Mouse (Mus musculus) gastrocnemius, adult 2 months (tissue): ENCODE measurements around the gene Evi5. TPM values are rescaled to one million over a fixed set of nuclear protein-coding genes. Genes with fewer than 3 reads are reported as not detected.

Experiments
- DNase-seq: peaks from one replicate; pipeline ENCODE4 v3.0.0; 2022
- H3K27ac ChIP-seq: fragments of 200-600 bp; 2 replicates; pipeline ENCODE4 v1.8.1; 2022; ENCODE audit warnings: mild to moderate bottlenecking
- H3K4me3 ChIP-seq: fragments of 200-600 bp; 2 replicates; pipeline ENCODE4 v1.8.1; 2022; ENCODE audit warnings: mild to moderate bottlenecking, moderate library complexity
- CTCF ChIP-seq: fragments of 200-600 bp; IDR thresholded peaks from 2 replicates; pipeline ENCODE4 v1.8.1; 2022; ENCODE audit warnings: antibody characterized with exemption, mild to moderate bottlenecking, moderate library complexity
- intact Hi-C: fragments of 180-260 bp; cut with DNase I; formaldehyde crosslinking; loops from one replicate; pipeline ENCODE4 v1.15.1; 2025
- long read RNA-seq, 2 experiments: library from polyadenylated mRNA; stranded (forward); transcript quantifications; one replicate each; pipeline ENCODE4 v2.0.0; 2021
- total RNA-seq, 2 experiments: library from RNA; stranded (reverse); gene quantifications; 2 replicates each; pipeline ENCODE4 v1.2.3; 2021

Gene Evi5
- 10 to 100 TPM; 16.6 to 17.5 TPM for total RNA-seq
- long read RNA-seq, experiment 1, partial matches to known transcripts = 0 of 21 reads
- long read RNA-seq, experiment 1, other reads (novel, unspliced or antisense) = 21 of 21 reads
- long read RNA-seq, experiment 2, partial matches to known transcripts = 1 of 16 reads
- long read RNA-seq, experiment 2, other reads (novel, unspliced or antisense) = 15 of 16 reads

DNA sequence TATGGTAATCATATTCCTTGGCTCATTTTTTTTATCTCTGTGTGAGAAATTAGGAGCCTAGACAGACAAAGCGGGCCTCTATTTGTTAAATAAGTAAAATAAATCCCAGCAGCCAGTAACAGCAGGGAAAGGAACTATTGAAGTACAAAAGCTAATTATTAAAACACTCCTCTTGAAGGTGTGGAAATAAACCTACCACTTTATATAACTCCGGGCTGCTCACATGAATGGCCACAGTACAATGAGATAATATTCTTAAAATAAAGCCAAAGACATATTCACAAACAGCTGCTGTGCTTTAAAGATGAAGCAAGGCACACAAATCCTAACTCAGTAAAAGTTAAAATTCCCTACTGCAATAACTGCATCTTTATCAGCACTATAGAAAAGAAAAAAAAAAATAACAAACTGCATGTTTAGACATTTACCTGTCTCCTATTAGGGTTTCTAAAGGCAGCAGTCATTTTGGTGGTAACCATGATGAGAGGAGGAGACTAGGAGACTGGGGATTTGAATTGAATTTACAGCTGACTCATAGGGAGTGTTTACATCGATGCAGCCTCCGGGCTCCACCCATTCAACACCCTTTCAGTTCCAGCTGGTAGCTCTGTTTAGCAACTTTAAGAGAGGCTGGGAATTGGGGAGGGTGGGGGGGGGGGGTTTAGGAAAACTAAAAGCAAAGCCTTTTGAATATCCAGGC lies at the start of gene Evi5:
Gene Evi5, minus strand, starts transcription at position 547 of the 700 bp plus-strand sequence.
- peak within 1 kb of the TSS; percentile 57; the same call in 1 of the 2 replicates for H3K27ac ChIP-seq
- no peak for TF ChIP-seq CTCF
- H3K4me3 ChIP-seq = peak within 1 kb of the TSS; percentile 20; the same call in 1 of the 2 replicates
- no peak for DNase-seq
- intact Hi-C loops = no loop called here

DNA sequence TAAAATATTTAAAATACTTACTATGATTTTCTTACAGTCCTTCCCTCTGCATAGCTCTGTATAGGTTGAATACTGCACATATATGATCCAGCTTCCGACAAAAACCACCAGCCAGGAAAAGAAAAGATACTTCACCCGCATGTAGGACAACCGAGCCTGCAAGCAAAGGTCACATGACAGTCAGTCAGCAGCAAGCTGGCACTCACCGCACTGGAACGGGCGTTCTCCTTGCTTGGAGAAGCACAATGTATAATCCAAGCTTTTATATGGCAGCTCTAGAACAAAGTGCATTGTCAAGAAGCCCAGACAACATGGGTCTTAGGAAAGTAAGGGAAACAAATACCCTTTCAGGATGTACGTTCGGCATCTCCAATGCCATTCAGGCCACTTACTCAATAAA lies 49.7 kb upstream of the Evi5 start:
- no peak for TF ChIP-seq CTCF
- peak; percentile 61 for DNase-seq
- H3K4me3 ChIP-seq = peak overlapping the region; percentile 39
- intact Hi-C loops = loop anchor here (5.0 kb wide), 1 partner anchor 158 kb away; no protein-coding TSS in a partner anchor
- H3K27ac ChIP-seq = peak overlapping the region; percentile 63

DNA sequence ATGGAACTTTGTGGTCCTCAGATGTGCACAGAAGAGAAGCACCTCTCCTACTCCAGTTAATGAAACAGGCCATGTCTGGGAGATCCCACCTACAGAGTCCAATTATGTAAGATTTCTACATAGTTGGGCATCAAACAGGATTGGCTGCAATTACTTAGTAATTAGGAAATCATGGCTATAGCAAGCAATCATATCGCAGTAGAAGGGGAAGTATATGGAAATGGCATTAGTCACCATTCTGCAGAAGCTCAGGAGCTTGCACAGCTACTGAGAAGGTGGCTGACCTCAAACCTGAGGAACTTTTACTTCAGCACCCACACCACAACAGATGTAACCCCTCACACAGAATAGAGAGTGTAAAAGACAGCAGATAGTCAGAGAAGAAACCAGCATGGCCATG lies 47.9 kb upstream of the Evi5 start:
- TF ChIP-seq CTCF = no peak
- 0 out of 2 replicates have a peak overlapping the region, but pooled peaks have one; percentile 20 for H3K27ac ChIP-seq
- intact Hi-C loops = loop anchor here (5.0 kb wide), 1 partner anchor 159 kb away; no protein-coding TSS in a partner anchor
- H3K4me3 ChIP-seq = no peak overlapping the region
- no peak for DNase-seq

DNA sequence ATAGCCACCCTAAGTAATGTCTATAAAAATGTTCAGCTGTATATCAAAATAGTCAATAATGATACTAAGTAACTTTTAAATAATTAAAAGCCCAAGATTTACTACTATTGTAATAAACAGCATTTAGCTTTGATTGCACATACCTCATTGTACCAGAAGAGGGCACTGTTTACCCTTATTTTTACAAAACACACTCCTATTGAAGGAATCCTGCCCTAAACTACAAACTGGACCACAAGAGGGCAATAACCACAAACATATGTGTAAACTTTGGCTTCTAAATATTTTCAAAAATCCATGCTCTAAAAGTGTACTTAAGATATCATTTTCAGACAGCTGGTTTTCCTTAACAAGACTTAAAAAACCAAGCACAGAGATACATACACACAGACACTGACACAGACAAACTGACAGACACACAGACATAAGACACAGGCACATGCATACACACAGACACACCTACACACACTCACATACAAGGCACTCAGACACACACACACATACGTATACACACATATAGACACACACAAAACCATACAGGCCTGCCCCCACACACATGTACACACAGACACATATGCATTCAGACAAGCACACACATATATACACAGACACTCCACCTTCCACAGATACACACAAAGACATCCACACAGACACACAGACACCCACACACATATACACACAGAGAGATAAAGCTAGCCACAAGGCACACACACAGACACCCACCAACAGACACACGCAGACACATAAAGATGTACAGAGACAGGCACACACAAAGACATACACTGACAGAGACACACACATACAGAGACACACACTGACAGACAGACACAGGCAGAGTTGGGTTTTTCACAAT lies 46.7 kb upstream of the Evi5 start:
- DNase-seq = no peak
- no peak overlapping the region for H3K4me3 ChIP-seq
- intact Hi-C loops = loop anchor here (1.0 to 5.0 kb wide), 2 partner anchors 65 to 161 kb away; no protein-coding TSS in a partner anchor
- H3K27ac ChIP-seq = peak overlapping the region; percentile 35
- TF ChIP-seq CTCF = peak; percentile 97

DNA sequence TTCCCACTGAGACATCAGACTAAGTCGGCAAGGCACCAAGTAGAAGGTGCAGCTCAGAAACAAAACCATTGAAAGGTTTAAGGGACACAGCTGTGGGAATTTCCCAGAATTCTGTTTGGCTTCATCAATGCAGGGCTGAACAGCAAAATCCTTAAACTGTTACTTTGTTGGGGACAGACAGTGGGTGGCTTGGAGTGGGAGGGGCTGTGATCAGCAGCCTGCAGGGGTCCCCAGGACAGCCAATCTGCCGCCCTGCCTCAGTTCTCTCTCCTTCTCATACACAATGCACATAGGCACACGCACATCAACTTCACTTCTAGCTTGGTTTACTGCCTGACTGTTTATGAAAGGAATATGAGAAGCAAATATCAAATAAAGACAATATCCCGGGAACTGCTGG lies 40.4 kb upstream of the Evi5 start:
- intact Hi-C loops = no loop called here
- no peak overlapping the region for H3K4me3 ChIP-seq
- no peak overlapping the region for H3K27ac ChIP-seq
- no peak for TF ChIP-seq CTCF
- no peak for DNase-seq

DNA sequence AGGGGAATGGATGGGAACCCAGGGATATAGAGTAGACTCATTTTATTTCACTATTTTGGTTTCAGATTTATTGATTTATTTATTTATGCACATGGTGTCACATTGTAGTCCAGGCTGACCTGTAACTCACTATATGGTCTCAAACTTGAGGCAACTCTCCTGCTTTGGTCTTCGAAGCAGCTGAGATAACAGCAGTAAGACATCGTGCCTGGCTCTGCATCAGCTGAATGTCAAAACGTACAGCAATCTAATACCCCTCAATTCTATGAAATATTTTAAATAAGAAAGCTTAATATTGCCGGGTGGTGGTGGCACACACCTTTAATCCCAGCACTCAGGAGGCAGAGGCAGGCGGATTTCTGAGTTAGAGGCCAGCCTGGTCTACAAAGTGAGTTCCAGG lies 36.1 kb upstream of the Evi5 start:
- DNase-seq = no peak
- TF ChIP-seq CTCF = no peak

DNA sequence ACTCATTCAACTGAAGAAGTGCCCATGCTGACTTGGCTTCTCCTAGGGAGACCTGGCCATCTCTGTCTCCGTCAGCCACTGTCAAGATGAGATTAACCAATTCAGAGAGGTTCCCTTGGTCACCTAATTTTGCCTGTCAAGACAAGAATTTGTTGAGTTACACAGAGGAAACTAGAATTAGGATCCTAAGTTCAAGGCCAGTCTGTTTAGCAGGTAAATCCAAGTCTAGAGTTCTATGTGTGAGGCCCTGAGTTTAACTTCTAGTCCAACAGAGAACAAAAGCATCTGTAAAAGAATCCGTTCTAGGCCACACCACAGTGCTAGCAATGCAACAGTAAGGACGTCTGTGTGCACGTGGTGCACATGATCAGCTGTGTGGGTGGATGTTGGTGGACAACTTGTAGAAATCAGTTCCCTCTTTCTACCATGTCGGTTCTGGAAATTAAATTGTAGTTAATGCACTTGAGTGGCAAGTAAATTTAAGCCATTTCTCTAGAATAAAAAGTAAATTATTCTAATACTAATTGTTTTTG lies 35.2 kb upstream of the Evi5 start:
- intact Hi-C loops = no loop called here
- no peak for TF ChIP-seq CTCF
- DNase-seq = no peak

More for the DNA sequence above, 36.1 kb upstream of the Evi5 start:
- intact Hi-C loops = no loop called here
- Histone ChIP-seq H3K27ac (no peak overlapping the region), H3K4me3 (no peak overlapping the region)

DNA sequence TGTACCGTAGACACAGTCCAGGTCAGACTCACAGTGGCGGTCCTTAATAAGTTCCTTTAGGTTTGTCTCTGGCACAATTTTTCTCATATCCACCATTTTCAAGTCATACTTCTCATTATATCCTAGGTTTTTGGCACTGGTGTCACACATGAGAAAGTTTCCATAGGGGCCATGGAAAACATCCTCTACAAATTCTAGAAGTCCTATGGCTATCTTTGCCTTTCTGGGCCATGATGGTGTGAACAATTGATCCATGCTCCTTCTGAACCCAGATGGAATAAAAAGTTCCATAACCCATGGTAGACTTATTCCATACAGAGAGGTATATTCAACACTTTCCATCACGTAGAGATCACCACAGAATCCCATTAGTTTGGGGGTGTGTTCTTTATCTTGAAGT lies 34.8 kb upstream of the Evi5 start:
- no peak for TF ChIP-seq CTCF
- intact Hi-C loops = no loop called here

More for the DNA sequence above, 35.2 kb upstream of the Evi5 start:
- H3K27ac ChIP-seq = no peak overlapping the region
- H3K4me3 ChIP-seq = no peak overlapping the region

DNA sequence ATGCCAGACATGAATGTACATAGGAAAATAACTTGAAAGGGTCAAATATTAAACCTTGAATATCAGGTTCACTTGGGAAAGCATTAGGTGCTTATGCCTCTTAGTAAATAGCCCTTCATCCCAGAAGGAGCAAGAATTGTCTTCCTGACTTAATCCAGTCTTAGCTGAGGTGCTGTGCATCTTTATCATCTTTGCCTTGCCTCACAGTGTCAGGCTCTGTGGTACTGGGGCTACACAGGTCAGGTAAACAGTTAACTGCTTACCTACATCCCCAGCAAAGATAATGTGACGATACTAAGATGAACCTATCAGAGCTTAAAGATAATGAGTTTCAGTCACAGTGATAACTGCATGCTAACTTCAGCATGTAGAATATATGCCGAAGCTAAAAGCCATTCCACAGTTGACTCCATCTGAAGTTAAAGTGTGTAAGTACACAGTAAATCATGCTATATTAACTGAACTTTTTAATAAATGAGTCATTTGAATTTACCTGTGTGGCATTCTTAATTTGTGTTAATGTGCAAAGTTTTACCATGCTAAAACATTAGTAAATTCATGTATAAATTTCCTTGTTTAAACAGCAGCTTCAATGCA lies 33.7 kb upstream of the Evi5 start:
- DNase-seq = no peak
- no peak overlapping the region for H3K27ac ChIP-seq
- H3K4me3 ChIP-seq = no peak overlapping the region
- TF ChIP-seq CTCF = no peak
- intact Hi-C loops = no loop called here

More for the DNA sequence above, 34.8 kb upstream of the Evi5 start:
- no peak overlapping the region for H3K4me3 ChIP-seq
- no peak overlapping the region for H3K27ac ChIP-seq
- DNase-seq = no peak

DNA sequence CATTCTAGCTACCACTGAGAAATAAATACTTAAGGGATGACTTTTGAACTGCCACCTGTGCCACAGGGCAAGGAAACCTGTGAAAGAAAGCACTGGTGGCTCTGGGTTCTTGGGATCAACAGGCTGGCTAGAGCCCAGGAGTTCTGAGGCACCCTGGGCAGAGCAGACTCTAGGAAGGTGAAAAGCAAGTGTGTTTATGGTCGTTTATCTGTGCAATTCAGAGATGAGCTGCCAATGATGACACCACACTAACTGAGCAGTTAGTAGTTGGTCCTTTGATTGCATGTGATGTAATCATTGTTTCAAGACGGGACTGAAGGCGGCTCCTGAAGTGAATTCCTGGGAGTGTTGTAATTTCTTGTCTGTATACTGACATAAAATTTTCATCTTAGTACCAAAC lies 29.4 kb upstream of the Evi5 start:
- intact Hi-C loops = loop anchor here (5.0 kb wide), 1 partner anchor 363 kb away; the partner anchor contains the start of gene Dr1
- Histone ChIP-seq H3K4me3 (no peak overlapping the region), H3K27ac (no peak overlapping the region)
- no peak for DNase-seq
- TF ChIP-seq CTCF = no peak

DNA sequence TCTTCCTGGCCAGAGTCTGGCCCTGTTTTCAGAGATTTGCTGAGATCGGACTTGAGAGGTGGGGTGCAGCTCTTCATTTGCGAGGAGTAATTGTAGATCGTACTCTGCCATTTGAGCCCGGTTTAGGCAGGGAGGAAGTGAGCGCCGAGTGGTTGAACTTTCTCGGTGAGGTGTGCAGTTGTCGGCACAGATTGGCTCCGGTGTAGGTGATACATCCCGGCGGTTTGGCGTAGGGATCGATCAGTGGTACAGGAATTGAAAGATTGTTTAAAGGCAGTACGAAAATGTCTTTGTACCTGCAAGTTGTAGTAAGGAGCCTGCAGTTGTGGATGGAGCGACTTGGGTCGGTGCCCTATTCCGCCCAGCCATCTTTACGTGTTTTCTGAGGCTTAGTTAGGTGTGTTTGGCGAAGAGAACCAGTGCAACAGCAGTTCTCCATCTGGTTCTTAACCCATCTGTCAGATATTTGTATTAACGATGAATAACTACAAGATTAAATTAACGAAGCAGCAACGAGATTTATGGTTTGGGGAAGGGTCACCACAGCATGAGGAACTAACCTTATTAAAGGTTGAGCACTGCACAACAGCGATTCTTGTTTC lies 26.2 kb upstream of the Evi5 start:
- TF ChIP-seq CTCF = no peak
- DNase-seq = no peak
- Histone ChIP-seq H3K27ac (peak overlapping the region; percentile 93), H3K4me3 (peak overlapping the region; percentile 99)
- intact Hi-C loops = loop anchor here (5.0 kb wide), 1 partner anchor 366 kb away; the partner anchor contains the start of gene Dr1
